Mouse (Mus musculus): ENCODE data around the gene Slc35g3. TPM values are rescaled to one million over a fixed set of nuclear protein-coding genes. Genes with fewer than 3 reads are reported as not detected.
"Not testable (repeated sequence)": the region's sequence is repeated elsewhere in the genome, so short reads cannot be mapped to it uniquely, and the experiment has no call there.

Slc35g3 gene
- polyA plus RNA-seq, 1 experiment from 2014 or later, result not detected

DNA sequence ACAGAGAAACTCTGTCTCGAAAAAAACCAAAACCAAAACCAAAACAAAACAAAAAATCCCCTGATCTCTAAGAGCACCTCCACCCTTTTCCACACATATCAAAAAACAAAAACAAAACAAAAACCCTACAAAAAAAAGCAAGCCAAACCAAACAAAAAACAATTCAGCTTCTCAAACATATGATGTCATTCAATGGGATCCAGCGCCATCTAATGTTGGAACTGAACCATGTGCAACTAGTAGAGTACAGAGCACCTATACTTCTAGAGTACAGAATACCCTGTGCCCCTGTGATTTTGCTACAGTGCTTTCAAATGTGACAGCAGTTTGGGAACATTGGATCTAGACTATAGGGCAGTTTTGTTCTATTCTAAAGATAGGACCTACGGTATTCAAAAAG, 7.1 kb downstream of the Slc35g3 start:
- TF ChIP-seq CTCF (IDR thresholded peaks at IDR 0.05; ENCODE audit: low read depth), result peak; percentile 81
- Histone ChIP-seq H3K4me2 (ENCODE audit: low read length) (peak overlapping the region; percentile 10; the same call in 1 of the 2 replicates), H3K27ac (no peak overlapping the region), H3K4me1 (replicated peaks; ENCODE audit: insufficient read depth, low read length) (peaks cover 10% of the 10 kb centered on the region; the same call in 1 of the 2 replicates), H3K36me3 (ENCODE audit: insufficient read depth, low read length) (no peaks in the 10 kb centered on the region), H3K9ac (ENCODE audit: low read depth, low read length) (no peak overlapping the region), H3K4me3 (replicated peaks; ENCODE audit: low read depth, low read length) (no peak overlapping the region), H3K9me3 (replicated peaks; ENCODE audit: low read length) (no peaks in the 10 kb centered on the region), H3K27me3 (ENCODE audit: insufficient read depth, low read length) (no peaks in the 10 kb centered on the region)
- 47% methylated on average over 3 of the region's 3 CpGs for WGBS
- DNase-seq (ENCODE audit: low spot score) (peak; percentile 90), ATAC-seq (replicated peaks; ENCODE audit: low FRiP score, low read depth) (no peak)

- WGBS, result 90% methylated on average over 5 of the region's 5 CpGs
- Histone ChIP-seq H3K4me1 (replicated peaks; ENCODE audit: insufficient read depth, low read length) (peaks cover 7% of the 10 kb centered on the region; the same call in 1 of the 2 replicates), H3K4me3 (replicated peaks; ENCODE audit: low read depth, low read length) (no peak overlapping the region), H3K9ac (ENCODE audit: low read depth, low read length) (no peak overlapping the region), H3K4me2 (ENCODE audit: low read length) (peak overlapping the region; percentile 10; the same call in 1 of the 2 replicates), H3K27ac (no peak overlapping the region), H3K27me3 (ENCODE audit: insufficient read depth, low read length) (no peaks in the 10 kb centered on the region), H3K36me3 (ENCODE audit: insufficient read depth, low read length) (0 out of 2 replicates have a peak, but pooled peaks cover 4% of the 10 kb centered on the region), H3K9me3 (replicated peaks; ENCODE audit: low read length) (no peaks in the 10 kb centered on the region)
- DNase-seq (ENCODE audit: low spot score), result no peak
- TF ChIP-seq CTCF (IDR thresholded peaks at IDR 0.05; ENCODE audit: low read depth), result no peak
- no peak for ATAC-seq (replicated peaks; ENCODE audit: low FRiP score, low read depth)
Measured at GRCm38 (mm10) chr11:69754233-69754632, 7.5 kb downstream of the Slc35g3 start.

DNA sequence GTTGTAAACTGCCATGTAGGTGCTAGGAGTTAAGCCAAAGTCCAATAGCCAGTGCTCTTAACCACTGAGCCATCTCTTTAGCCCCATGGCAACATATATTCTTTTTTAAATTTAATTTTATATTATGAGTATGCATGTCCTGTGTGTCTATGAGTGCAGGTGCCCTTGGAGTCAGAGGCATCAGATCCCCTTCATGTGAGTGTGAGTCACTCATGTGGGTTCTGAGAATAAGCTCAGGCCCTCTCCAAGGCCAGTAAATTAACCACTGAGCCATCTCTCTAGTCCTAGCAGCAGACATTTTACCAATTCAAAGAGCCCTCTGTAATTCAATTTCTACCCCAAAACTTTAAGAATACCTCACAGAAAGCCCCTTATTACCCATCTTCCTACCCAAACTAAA, 9.1 kb downstream of the Slc35g3 start:
- H3K27me3 ChIP-seq (ENCODE audit: insufficient read depth, low read length), result no peaks in the 10 kb centered on the region
- TF ChIP-seq CTCF (IDR thresholded peaks at IDR 0.05; ENCODE audit: low read depth), result no peak
- H3K4me1 ChIP-seq (replicated peaks; ENCODE audit: insufficient read depth, low read length), result peaks cover 7% of the 10 kb centered on the region; the same call in 1 of the 2 replicates
- H3K36me3 ChIP-seq (ENCODE audit: insufficient read depth, low read length), result 0 out of 2 replicates have a peak, but pooled peaks cover 4% of the 10 kb centered on the region
- ATAC-seq (replicated peaks; ENCODE audit: low FRiP score, low read depth) (no peak), DNase-seq (ENCODE audit: low spot score) (no peak)
- H3K9ac ChIP-seq (ENCODE audit: low read depth, low read length), result no peak overlapping the region
- H3K9me3 ChIP-seq (replicated peaks; ENCODE audit: low read length), result no peaks in the 10 kb centered on the region
- H3K4me2 ChIP-seq (ENCODE audit: low read length), result no peak overlapping the region
- no peak overlapping the region for H3K4me3 ChIP-seq (replicated peaks; ENCODE audit: low read depth, low read length)
- H3K27ac ChIP-seq, result no peak overlapping the region

DNA sequence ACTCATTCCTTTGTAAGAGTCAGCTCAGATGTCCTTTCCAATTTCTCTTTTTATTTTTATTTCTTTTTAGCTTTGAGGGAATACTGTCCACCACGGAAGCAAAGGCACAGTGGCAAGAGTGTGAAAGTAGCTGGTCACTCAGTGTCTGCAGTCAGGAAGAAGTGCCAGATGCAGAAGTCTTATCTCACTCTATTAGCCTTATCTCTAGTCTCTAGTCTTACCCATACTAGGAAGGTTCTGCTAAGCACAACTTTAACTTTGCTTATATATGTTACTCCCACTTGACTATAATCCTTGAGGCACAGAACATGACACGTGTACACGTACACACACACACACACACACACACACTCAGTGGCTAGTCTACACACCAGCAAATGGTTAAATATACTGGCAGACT, 10.1 kb downstream of the Slc35g3 start:
- ATAC-seq (replicated peaks; ENCODE audit: low FRiP score, low read depth) (no peak), DNase-seq (ENCODE audit: low spot score) (no peak)
- Histone ChIP-seq H3K9ac (ENCODE audit: low read depth, low read length) (no peak overlapping the region), H3K4me2 (ENCODE audit: low read length) (no peak overlapping the region), H3K4me1 (replicated peaks; ENCODE audit: insufficient read depth, low read length) (peaks cover 7% of the 10 kb centered on the region; the same call in 1 of the 2 replicates), H3K27me3 (ENCODE audit: insufficient read depth, low read length) (no peaks in the 10 kb centered on the region), H3K4me3 (replicated peaks; ENCODE audit: low read depth, low read length) (no peak overlapping the region), H3K36me3 (ENCODE audit: insufficient read depth, low read length) (peaks cover 11% of the 10 kb centered on the region), H3K27ac (no peak overlapping the region), H3K9me3 (replicated peaks; ENCODE audit: low read length) (no peaks in the 10 kb centered on the region)
- TF ChIP-seq CTCF (IDR thresholded peaks at IDR 0.05; ENCODE audit: low read depth), result no peak
- WGBS, result 75% methylated on average over 3 of the region's 3 CpGs

DNA sequence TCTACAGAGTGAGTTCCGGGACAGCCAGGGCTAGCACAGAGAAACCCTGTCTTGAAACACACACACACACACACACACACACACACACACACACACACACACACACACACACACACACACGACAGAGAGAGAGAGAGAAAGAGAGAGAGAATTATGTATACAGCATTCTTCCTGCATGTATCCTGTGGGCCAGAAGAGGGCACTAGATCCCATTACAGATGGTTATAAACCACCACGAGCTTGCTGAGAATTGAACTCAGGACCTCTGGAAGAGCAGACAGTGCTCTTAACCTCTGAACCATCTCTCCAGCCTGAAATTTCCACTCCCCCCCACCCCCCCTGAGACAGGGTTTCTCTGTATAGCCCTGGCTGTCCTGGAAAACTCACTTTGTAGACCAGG, 30.4 kb downstream of the Slc35g3 start:
- not testable (repeated sequence) for H3K4me1 ChIP-seq (replicated peaks; ENCODE audit: insufficient read depth, low read length)

DNA sequence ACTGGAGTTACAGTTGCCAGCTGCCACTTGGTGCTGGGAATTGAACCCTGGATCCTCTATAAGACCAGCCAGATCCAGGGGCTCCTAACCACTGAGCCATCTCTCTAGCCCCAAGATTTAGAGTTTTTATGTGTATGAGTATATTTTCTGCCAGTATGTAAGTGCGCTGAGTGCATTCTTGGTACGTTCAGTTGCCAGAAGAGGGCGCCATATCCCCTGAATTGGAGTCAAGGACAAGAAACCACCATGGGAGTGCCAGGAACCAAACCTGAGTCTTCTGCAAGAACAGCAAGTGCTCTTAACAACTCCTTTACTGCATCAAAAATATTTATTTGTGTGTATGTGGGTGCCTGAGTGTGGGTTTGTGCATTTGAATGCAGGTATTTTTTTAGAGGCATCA, 32.7 kb downstream of the Slc35g3 start:
- H3K36me3 ChIP-seq (ENCODE audit: insufficient read depth, low read length), result 0 out of 2 replicates have a peak, but pooled peaks cover 5% of the 10 kb centered on the region
- TF ChIP-seq CTCF (IDR thresholded peaks at IDR 0.05; ENCODE audit: low read depth), result peak; percentile 67
- H3K4me3 ChIP-seq (replicated peaks; ENCODE audit: low read depth, low read length), result no peak overlapping the region
- DNase-seq (ENCODE audit: low spot score) (peak; percentile 46), ATAC-seq (replicated peaks; ENCODE audit: low FRiP score, low read depth) (no peak)
- H3K27ac ChIP-seq, result no peak overlapping the region
- H3K27me3 ChIP-seq (ENCODE audit: insufficient read depth, low read length), result no peaks in the 10 kb centered on the region
- no peaks in the 10 kb centered on the region for H3K9me3 ChIP-seq (replicated peaks; ENCODE audit: low read length)
- no peak overlapping the region for H3K4me2 ChIP-seq (ENCODE audit: low read length)
- 32% methylated on average over 3 of the region's 3 CpGs for WGBS
- no peaks in the 10 kb centered on the region for H3K4me1 ChIP-seq (replicated peaks; ENCODE audit: insufficient read depth, low read length)
- H3K9ac ChIP-seq (ENCODE audit: low read depth, low read length), result no peak overlapping the region

More for the DNA sequence above, 30.4 kb downstream of the Slc35g3 start:
- ATAC-seq (replicated peaks; ENCODE audit: low FRiP score, low read depth); H3K9ac ChIP-seq (ENCODE audit: low read depth, low read length); H3K9me3 ChIP-seq (replicated peaks; ENCODE audit: low read length); DNase-seq (ENCODE audit: low spot score); H3K27me3 ChIP-seq (ENCODE audit: insufficient read depth, low read length); H3K27ac ChIP-seq; H3K4me3 ChIP-seq (replicated peaks; ENCODE audit: low read depth, low read length); H3K4me2 ChIP-seq (ENCODE audit: low read length): not testable (repeated sequence)
- H3K36me3 ChIP-seq (ENCODE audit: insufficient read depth, low read length), result peaks cover 28% of the 10 kb centered on the region
- TF ChIP-seq CTCF (IDR thresholded peaks at IDR 0.05; ENCODE audit: low read depth), result peak; percentile 48
- WGBS, result 89% methylated on average over 2 of the region's 3 CpGs

DNA sequence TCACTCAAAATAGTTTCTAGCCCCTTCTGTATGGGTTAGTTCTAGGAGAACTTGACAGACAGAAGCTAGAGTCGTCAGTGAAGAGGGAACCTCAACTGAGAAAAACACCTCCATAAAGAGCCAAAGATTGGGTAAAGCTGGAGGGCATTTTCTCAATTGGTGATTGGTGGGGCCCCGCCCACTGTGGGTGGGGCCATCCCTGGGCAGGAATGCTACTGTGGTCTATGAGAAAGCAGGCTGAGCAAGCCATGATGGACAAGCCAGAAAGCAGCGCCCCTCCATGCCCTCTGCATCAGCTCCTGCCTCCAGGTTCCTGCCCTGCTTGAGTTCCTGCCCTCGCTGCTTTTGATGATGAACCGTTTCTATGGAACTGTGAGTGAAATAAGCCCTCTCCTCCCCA, 35.8 kb downstream of the Slc35g3 start:
- no peaks in the 10 kb centered on the region for H3K36me3 ChIP-seq (ENCODE audit: insufficient read depth, low read length)
- no peak overlapping the region for H3K4me3 ChIP-seq (replicated peaks; ENCODE audit: low read depth, low read length)
- no peaks in the 10 kb centered on the region for H3K4me1 ChIP-seq (replicated peaks; ENCODE audit: insufficient read depth, low read length)
- no peak overlapping the region for H3K27ac ChIP-seq
- no peak overlapping the region for H3K4me2 ChIP-seq (ENCODE audit: low read length)
- H3K27me3 ChIP-seq (ENCODE audit: insufficient read depth, low read length), result no peaks in the 10 kb centered on the region
- no peak for DNase-seq (ENCODE audit: low spot score)
- no peak for ATAC-seq (replicated peaks; ENCODE audit: low FRiP score, low read depth)
- H3K9ac ChIP-seq (ENCODE audit: low read depth, low read length), result no peak overlapping the region
- TF ChIP-seq CTCF (IDR thresholded peaks at IDR 0.05; ENCODE audit: low read depth), result no peak
- H3K9me3 ChIP-seq (replicated peaks; ENCODE audit: low read length), result no peaks in the 10 kb centered on the region
- 33% methylated on average over 5 of the region's 5 CpGs for WGBS

Measured in kidney, postnatal 0 days (tissue).